Mouse (Mus musculus) E14TG2a.4 (cell line): ENCODE data around the gene Sec24c.

Source experiments
- H3K27me3 ChIP-seq: 2 replicates; pipeline ENCODE4 v1.6.1; 2014; ENCODE audit warnings: low read length, control low read depth; ENCODE audit not compliant: insufficient read depth
- H3K36me3 ChIP-seq: 2 replicates; pipeline ENCODE4 v1.6.1; 2014; ENCODE audit warnings: low read length, control low read depth; ENCODE audit not compliant: insufficient read depth
- H3K4me1 ChIP-seq: replicated peaks from 2 replicates; pipeline ENCODE4 v1.6.1; 2014; ENCODE audit warnings: low read depth, low read length, control low read depth
- H3K4me3 ChIP-seq: replicated peaks from 2 replicates; pipeline ENCODE4 v1.5.1; 2014; ENCODE audit warnings: mild to moderate bottlenecking, low read length
- H3K9me3 ChIP-seq: 2 replicates; pipeline ENCODE4 v1.6.1; 2014; ENCODE audit warnings: low read length, control low read depth
- CTCF ChIP-seq: conservative IDR thresholded peaks from 2 replicates; pipeline ENCODE4 v1.5.1; 2014; ENCODE audit warnings: low read length
- NANOG ChIP-seq: IDR thresholded peaks from 2 replicates; pipeline ENCODE4 v1.6.1; 2014; ENCODE audit warnings: borderline replicate concordance, low read length, mixed read lengths
- POU5F1 ChIP-seq: IDR thresholded peaks from 2 replicates; pipeline ENCODE4 v1.6.1; 2014; ENCODE audit warnings: low read length, borderline replicate concordance

The Sec24c gene

GRCm38 (mm10) chr14:20725660-20726339, 51.7 kb downstream of the Sec24c start:
- peaks cover 48% of the 10 kb centered on the region for H3K36me3 ChIP-seq
- TF ChIP-seq CTCF (no peak), NANOG (no peak), POU5F1 (no peak)
- H3K27me3 ChIP-seq = peaks cover 12% of the 10 kb centered on the region
- H3K4me3 ChIP-seq = no peak overlapping the region
- H3K9me3 ChIP-seq = no peaks in the 10 kb centered on the region
- H3K4me1 ChIP-seq = peaks cover 26% of the 10 kb centered on the region

GRCm38 (mm10) chr14:20729871-20730270, 55.8 kb downstream of the Sec24c start:
- Histone ChIP-seq H3K4me3 (peak overlapping the region; percentile 71), H3K36me3 (peaks cover 17% of the 10 kb centered on the region), H3K9me3 (no peaks in the 10 kb centered on the region), H3K4me1 (peaks cover 34% of the 10 kb centered on the region), H3K27me3 (peaks cover 44% of the 10 kb centered on the region)
- TF ChIP-seq POU5F1 (no peak), NANOG (no peak), CTCF (no peak)

GRCm38 (mm10) chr14:20730853-20731602, 56.9 kb downstream of the Sec24c start:
- Histone ChIP-seq H3K4me1 (peaks cover 46% of the 10 kb centered on the region), H3K36me3 (peaks cover 20% of the 10 kb centered on the region), H3K9me3 (no peaks in the 10 kb centered on the region), H3K27me3 (peaks cover 49% of the 10 kb centered on the region), H3K4me3 (no peak overlapping the region)
- TF ChIP-seq CTCF = no peak
- no peak for TF ChIP-seq POU5F1
- TF ChIP-seq NANOG = no peak

GRCm38 (mm10) chr14:20733041-20733951, 59.2 kb downstream of the Sec24c start:
- peaks cover 58% of the 10 kb centered on the region for H3K4me1 ChIP-seq
- peak overlapping the region; percentile 88 for H3K4me3 ChIP-seq
- peaks cover 21% of the 10 kb centered on the region for H3K36me3 ChIP-seq
- peaks cover 49% of the 10 kb centered on the region for H3K27me3 ChIP-seq
- no peak for TF ChIP-seq POU5F1
- no peak for TF ChIP-seq CTCF
- no peak for TF ChIP-seq NANOG
- H3K9me3 ChIP-seq = no peaks in the 10 kb centered on the region

- H3K27me3 ChIP-seq = peaks cover 49% of the 10 kb centered on the region
- H3K4me3 ChIP-seq = peak within 1 kb of the TSS; percentile 88
- H3K9me3 ChIP-seq = no peaks in the 10 kb centered on the region
- peaks cover 30% of the 10 kb centered on the region for H3K36me3 ChIP-seq
- peaks cover 50% of the 10 kb centered on the region for H3K4me1 ChIP-seq
- TF ChIP-seq NANOG (no peak), POU5F1 (no peak), CTCF (no peak)
Observed at GRCm38 (mm10) chr14:20733952-20734774, 60.1 kb downstream of the Sec24c start, which contains the start of gene Ndst2. Gene Ndst2 (minus strand): TSS chr14:20734562.

- no peak for TF ChIP-seq POU5F1
- no peak for TF ChIP-seq NANOG
- no peak for TF ChIP-seq CTCF
- H3K4me3 ChIP-seq = 0 out of 2 replicates have a peak overlapping the region, but pooled peaks have one; percentile 88
- H3K36me3 ChIP-seq = peaks cover 39% of the 10 kb centered on the region
- no peaks in the 10 kb centered on the region for H3K9me3 ChIP-seq
- peaks cover 45% of the 10 kb centered on the region for H3K27me3 ChIP-seq
- H3K4me1 ChIP-seq = peaks cover 41% of the 10 kb centered on the region
Observed at GRCm38 (mm10) chr14:20735052-20735451, 60.9 kb downstream of the Sec24c start.

- Histone ChIP-seq H3K27me3 (peaks cover 36% of the 10 kb centered on the region), H3K36me3 (peaks cover 48% of the 10 kb centered on the region), H3K4me1 (peaks cover 39% of the 10 kb centered on the region), H3K4me3 (no peak overlapping the region), H3K9me3 (no peaks in the 10 kb centered on the region)
- TF ChIP-seq CTCF (no peak), NANOG (no peak), POU5F1 (no peak)
Observed at GRCm38 (mm10) chr14:20735892-20736390, 61.8 kb downstream of the Sec24c start.
